In genomic region chr1:119164811-119165210, GRCm38 (mm10) we compare ENCODE assay signal across 34 mouse cellular contexts.
"Had no signal": no experiment of that assay in that cellular context is flagged by ENCODE, and none has a peak within 500 bp of the region (broad histone marks: within the 10 kb centered on the region; RNA-seq: fewer than 3 reads in every experiment).

No protein-coding gene starts in this region.

- H3K4me1 ChIP-seq: heart, embryonic 10.5 days; heart, embryonic 12.5 days; heart, embryonic 13.5 days; heart, embryonic 15.5 days; hindbrain, embryonic 12.5 days; hindbrain, embryonic 13.5 days; hindbrain, embryonic 15.5 days; intestine, embryonic 15.5 days; kidney, embryonic 15.5 days had no signal

- H3K36me3 ChIP-seq: heart, embryonic 10.5 days; heart, embryonic 12.5 days; heart, embryonic 13.5 days; heart, embryonic 15.5 days; hindbrain, embryonic 10.5 days; hindbrain, embryonic 12.5 days; hindbrain, embryonic 13.5 days; hindbrain, embryonic 15.5 days; intestine, embryonic 15.5 days; kidney, embryonic 15.5 days had no signal

- H3K4me2 ChIP-seq: heart, embryonic 11.5 days; heart, embryonic 12.5 days; heart, embryonic 13.5 days; heart, embryonic 15.5 days; hindbrain, embryonic 12.5 days; hindbrain, embryonic 13.5 days; hindbrain, embryonic 14.5 days; hindbrain, embryonic 15.5 days; intestine, embryonic 15.5 days; kidney, embryonic 15.5 days had no signal

- DNase-seq: heart, postnatal 10 days; heart, postnatal 14 days; heart, postnatal 36 days; heart, postnatal 4 days; kidney, adult 11 months; kidney, adult 18-20 months; kidney, adult 2 months; kidney, adult 8-10 months; kidney, adult 9 months; kidney, postnatal 10 days; kidney, postnatal 14 days; kidney, postnatal 36 days; kidney, postnatal 4 days; layer of hippocampus, adult 9-11 months; layer of hippocampus, postnatal 36 days had no signal

- H3K9me3 ChIP-seq: heart, embryonic 10.5 days; heart, embryonic 13.5 days; heart, embryonic 15.5 days; hindbrain, embryonic 12.5 days; hindbrain, embryonic 13.5 days; hindbrain, embryonic 15.5 days; intestine, embryonic 15.5 days; kidney, embryonic 15.5 days had no signal

- H3K27me3 ChIP-seq: heart, embryonic 12.5 days; heart, embryonic 13.5 days; heart, embryonic 15.5 days; hindbrain, embryonic 12.5 days; hindbrain, embryonic 13.5 days; hindbrain, embryonic 15.5 days; intestine, embryonic 15.5 days; kidney, embryonic 15.5 days had no signal

- H3K4me3 ChIP-seq: heart, embryonic 10.5 days; heart, embryonic 12.5 days; heart, embryonic 13.5 days; heart, embryonic 15.5 days; hindbrain, embryonic 10.5 days; hindbrain, embryonic 12.5 days; hindbrain, embryonic 13.5 days; hindbrain, embryonic 15.5 days; intestine, embryonic 15.5 days; kidney, embryonic 15.5 days; layer of hippocampus, adult 2 months had no signal

- H3K9ac ChIP-seq: heart, embryonic 12.5 days; heart, embryonic 13.5 days; heart, embryonic 15.5 days; hindbrain, embryonic 12.5 days; hindbrain, embryonic 13.5 days; hindbrain, embryonic 14.5 days; hindbrain, embryonic 15.5 days; intestine, embryonic 15.5 days; kidney, embryonic 15.5 days had no signal

- ATAC-seq: hindbrain, embryonic 16.5 days; hindbrain, postnatal 0 days; inflammation-experienced regulatory T-cells, adult 6 months; intestine, embryonic 15.5 days; intestine, embryonic 16.5 days; intestine, postnatal 0 days had no signal

- H3K27ac ChIP-seq: heart, embryonic 10.5 days; heart, embryonic 13.5 days; heart, embryonic 15.5 days; hindbrain, embryonic 10.5 days; hindbrain, embryonic 12.5 days; hindbrain, embryonic 13.5 days; hindbrain, embryonic 14.5 days; hindbrain, embryonic 15.5 days; hindbrain, postnatal 0 days; intestine, embryonic 15.5 days; kidney, embryonic 15.5 days; kidney, postnatal 0 days; layer of hippocampus, adult 2 months had no signal
